Mouse (Mus musculus): ENCODE results near the gene Slc22a3. TPM values are rescaled to one million over a fixed set of nuclear protein-coding genes. Genes with fewer than 3 reads are reported as not detected.

Gene Slc22a3
- total and polyA plus RNA-seq, 2 experiments from 2014 or later = 2.4 to 3.7 TPM

GRCm38 (mm10) chr17:12412181-12412890 is 95.2 kb downstream of the Slc22a3 start:
- Histone ChIP-seq H3K27ac (ENCODE audit: low read depth, low read length) (no peak overlapping the region), H3K36me3 (ENCODE audit: insufficient read depth, low read length) (no peaks in the 10 kb centered on the region), H3K4me2 (ENCODE audit: low read depth, low read length, poor library complexity, severe bottlenecking) (no peak overlapping the region), H3K4me3 (ENCODE audit: low read depth, low read length) (no peak overlapping the region), H3K9me3 (ENCODE audit: low read length) (no peaks in the 10 kb centered on the region), H3K27me3 (ENCODE audit: insufficient read depth, low read length) (no peaks in the 10 kb centered on the region), H3K4me1 (ENCODE audit: insufficient read depth, low read length) (no peaks in the 10 kb centered on the region), H3K9ac (replicated peaks; ENCODE audit: low read length, poor library complexity, severe bottlenecking) (no peak overlapping the region)
- 77% methylated on average over 10 of the region's 10 CpGs for WGBS
- ATAC-seq (ENCODE audit: low FRiP score) (no peak), DNase-seq (ENCODE audit: low spot score) (no peak)
- TF ChIP-seq CTCF (IDR thresholded peaks at IDR 0.05) = no peak

GRCm38 (mm10) chr17:12409346-12409944 is 98.1 kb downstream of the Slc22a3 start:
- Histone ChIP-seq H3K27ac (ENCODE audit: low read depth, low read length) (no peak overlapping the region), H3K4me3 (ENCODE audit: low read depth, low read length) (no peak overlapping the region), H3K9me3 (ENCODE audit: low read length) (no peaks in the 10 kb centered on the region), H3K36me3 (ENCODE audit: insufficient read depth, low read length) (no peaks in the 10 kb centered on the region), H3K27me3 (ENCODE audit: insufficient read depth, low read length) (no peaks in the 10 kb centered on the region), H3K4me1 (ENCODE audit: insufficient read depth, low read length) (no peaks in the 10 kb centered on the region), H3K4me2 (ENCODE audit: low read depth, low read length, poor library complexity, severe bottlenecking) (no peak overlapping the region), H3K9ac (replicated peaks; ENCODE audit: low read length, poor library complexity, severe bottlenecking) (no peak overlapping the region)
- ATAC-seq (ENCODE audit: low FRiP score) (no peak), DNase-seq (ENCODE audit: low spot score) (no peak)
- 76% methylated on average over 11 of the region's 11 CpGs for WGBS
- TF ChIP-seq CTCF (IDR thresholded peaks at IDR 0.05) = no peak

GRCm38 (mm10) chr17:12403420-12403819 is 104.1 kb downstream of the Slc22a3 start:
- no peak overlapping the region for H3K4me3 ChIP-seq (ENCODE audit: low read depth, low read length)
- no peaks in the 10 kb centered on the region for H3K36me3 ChIP-seq (ENCODE audit: insufficient read depth, low read length)
- no peak overlapping the region for H3K27ac ChIP-seq (ENCODE audit: low read depth, low read length)
- no peaks in the 10 kb centered on the region for H3K9me3 ChIP-seq (ENCODE audit: low read length)
- no peaks in the 10 kb centered on the region for H3K4me1 ChIP-seq (ENCODE audit: insufficient read depth, low read length)
- ATAC-seq (ENCODE audit: low FRiP score) (no peak), DNase-seq (ENCODE audit: low spot score) (no peak)
- no peak overlapping the region for H3K4me2 ChIP-seq (ENCODE audit: low read depth, low read length, poor library complexity, severe bottlenecking)
- WGBS = 70% methylated on average over 7 of the region's 7 CpGs
- TF ChIP-seq CTCF (IDR thresholded peaks at IDR 0.05) = peak; percentile 39
- no peaks in the 10 kb centered on the region for H3K27me3 ChIP-seq (ENCODE audit: insufficient read depth, low read length)
- no peak overlapping the region for H3K9ac ChIP-seq (replicated peaks; ENCODE audit: low read length, poor library complexity, severe bottlenecking)

- no peak overlapping the region for H3K27ac ChIP-seq (ENCODE audit: low read depth, low read length)
- no peak overlapping the region for H3K4me3 ChIP-seq (ENCODE audit: low read depth, low read length)
- H3K36me3 ChIP-seq (ENCODE audit: insufficient read depth, low read length) = no peaks in the 10 kb centered on the region
- H3K9ac ChIP-seq (replicated peaks; ENCODE audit: low read length, poor library complexity, severe bottlenecking) = no peak overlapping the region
- H3K27me3 ChIP-seq (ENCODE audit: insufficient read depth, low read length) = no peaks in the 10 kb centered on the region
- no peak overlapping the region for H3K4me2 ChIP-seq (ENCODE audit: low read depth, low read length, poor library complexity, severe bottlenecking)
- no peaks in the 10 kb centered on the region for H3K4me1 ChIP-seq (ENCODE audit: insufficient read depth, low read length)
- DNase-seq (ENCODE audit: low spot score) (no peak), ATAC-seq (ENCODE audit: low FRiP score) (no peak)
- 0 out of 2 replicates have a peak, but pooled peaks cover 2% of the 10 kb centered on the region for H3K9me3 ChIP-seq (ENCODE audit: low read length)
- TF ChIP-seq CTCF (IDR thresholded peaks at IDR 0.05) = no peak
- WGBS = 93% methylated on average over 9 of the region's 9 CpGs
These were observed 111.3 kb downstream of the Slc22a3 start for GRCm38 (mm10) chr17:12396163-12396677.

GRCm38 (mm10) chr17:12388239-12388638 is 119.3 kb downstream of the Slc22a3 start:
- no peaks in the 10 kb centered on the region for H3K27me3 ChIP-seq (ENCODE audit: insufficient read depth, low read length)
- no peak overlapping the region for H3K27ac ChIP-seq (ENCODE audit: low read depth, low read length)
- H3K4me2 ChIP-seq (ENCODE audit: low read depth, low read length, poor library complexity, severe bottlenecking) = no peak overlapping the region
- no peak overlapping the region for H3K9ac ChIP-seq (replicated peaks; ENCODE audit: low read length, poor library complexity, severe bottlenecking)
- no peaks in the 10 kb centered on the region for H3K4me1 ChIP-seq (ENCODE audit: insufficient read depth, low read length)
- no peak overlapping the region for H3K4me3 ChIP-seq (ENCODE audit: low read depth, low read length)
- WGBS = 93% methylated on average over 7 of the region's 7 CpGs
- ATAC-seq (ENCODE audit: low FRiP score) = no peak
- no peaks in the 10 kb centered on the region for H3K36me3 ChIP-seq (ENCODE audit: insufficient read depth, low read length)
- no peak for DNase-seq (ENCODE audit: low spot score)
- H3K9me3 ChIP-seq (ENCODE audit: low read length) = 0 out of 2 replicates have a peak, but pooled peaks cover 2% of the 10 kb centered on the region
- TF ChIP-seq CTCF (IDR thresholded peaks at IDR 0.05) = no peak

GRCm38 (mm10) chr17:12387781-12388180 is 119.7 kb downstream of the Slc22a3 start:
- H3K4me1 ChIP-seq (ENCODE audit: insufficient read depth, low read length) = no peaks in the 10 kb centered on the region
- no peak overlapping the region for H3K4me3 ChIP-seq (ENCODE audit: low read depth, low read length)
- H3K27ac ChIP-seq (ENCODE audit: low read depth, low read length) = no peak overlapping the region
- no peak for TF ChIP-seq CTCF (IDR thresholded peaks at IDR 0.05)
- H3K27me3 ChIP-seq (ENCODE audit: insufficient read depth, low read length) = no peaks in the 10 kb centered on the region
- WGBS = 86% methylated on average over 2 of the region's 2 CpGs
- ATAC-seq (ENCODE audit: low FRiP score) (no peak), DNase-seq (ENCODE audit: low spot score) (no peak)
- H3K9ac ChIP-seq (replicated peaks; ENCODE audit: low read length, poor library complexity, severe bottlenecking) = no peak overlapping the region
- H3K9me3 ChIP-seq (ENCODE audit: low read length) = 0 out of 2 replicates have a peak, but pooled peaks cover 2% of the 10 kb centered on the region
- H3K36me3 ChIP-seq (ENCODE audit: insufficient read depth, low read length) = no peaks in the 10 kb centered on the region
- no peak overlapping the region for H3K4me2 ChIP-seq (ENCODE audit: low read depth, low read length, poor library complexity, severe bottlenecking)
